Mouse (Mus musculus): Measurements from ENCODE around the gene Irak4. TPM values are rescaled to one million over a fixed set of nuclear protein-coding genes. Genes with fewer than 3 reads are reported as not detected.

Gene Irak4
- total RNA-seq, 4 experiments from 2014 or later: 1.7 to 5.0 (median 3.3) TPM

GRCm38 (mm10) chr15:94620909-94621308, 77.5 kb downstream of the Irak4 start:
- no peak for DNase-seq (ENCODE audit: low spot score in 2 of 2)

- DNase-seq (ENCODE audit: low spot score in 2 of 2): no peak
These were observed 85.0 kb downstream of the Irak4 start for GRCm38 (mm10) chr15:94628463-94628829.

- no peak for DNase-seq (ENCODE audit: low spot score in 2 of 2)
These were observed 85.6 kb downstream of the Irak4 start, which contains the start of gene Tmem117 for GRCm38 (mm10) chr15:94628830-94629601. Gene Tmem117, plus strand, starts transcription at chr15:94629232.

GRCm38 (mm10) chr15:94630553-94630952, 87.1 kb downstream of the Irak4 start:
- DNase-seq (ENCODE audit: low spot score in 2 of 2): no peak

Other genes starting within 250 kb of the Irak4 start
- gene Adamts20, start 78.2 kb upstream of the Irak4 start, total RNA-seq (2022): 10 to 100 TPM; 11.8 to 14.2 (median 13.2) TPM
- gene Pus7l, start 96 bp upstream of the Irak4 start, total RNA-seq (2022): 1 to 10 TPM; 2.6 to 3.6 (median 3.2) TPM
- 10 to 100 TPM; 45.4 to 55.3 (median 50.7) TPM for gene Twf1, start 46.2 kb downstream of the Irak4 start, total RNA-seq (2022)
- gene Tmem117, start 85.6 kb downstream of the Irak4 start, total RNA-seq (2022): 1 to 10 TPM; 7.0 to 9.8 (median 7.7) TPM

Data from layer of hippocampus, adult 8-10 months (tissue).